Mouse (Mus musculus) layer of hippocampus, postnatal 25 days (tissue): ENCODE data around the gene Slc7a8. TPM values are rescaled to one million over a fixed set of nuclear protein-coding genes. Genes with fewer than 3 reads are reported as not detected.

Source experiments
- DNase-seq, 2 experiments: peaks; one replicate each; pipeline ENCODE4 v3.0.0; 2022; ENCODE audit warnings: mixed read lengths in 2 of 2, low spot score in 1 of 2; ENCODE audit errors: extremely low spot score in 1 of 2
- total RNA-seq, 2 experiments: library from RNA; stranded (reverse); gene quantifications; 2 replicates each; pipeline ENCODE4 v1.2.3; 2021

Gene Slc7a8
- 10 to 100 TPM; 54.3 to 61.2 TPM for total RNA-seq

- DNase-seq: peak; percentile 61 to 74
Measured at GRCm38 (mm10) chr14:54781610-54782365, at the start of gene Slc7a8. Slc7a8 (minus strand) TSS chr14:54781946.

- DNase-seq: no peak
Measured at GRCm38 (mm10) chr14:54823716-54824115, 42.0 kb upstream of the Slc7a8 start.

GRCm38 (mm10) chr14:54822301-54822700, 40.6 kb upstream of the Slc7a8 start:
- DNase-seq: no peak

GRCm38 (mm10) chr14:54817791-54818190, 36.0 kb upstream of the Slc7a8 start:
- DNase-seq: peak in 1 of 2 experiments; percentile 17

GRCm38 (mm10) chr14:54815737-54816136, 34.0 kb upstream of the Slc7a8 start:
- no peak for DNase-seq

GRCm38 (mm10) chr14:54813991-54814390, 32.2 kb upstream of the Slc7a8 start, which contains the start of gene Rnf212b:
Rnf212b (plus strand) TSS chr14:54814141.
- DNase-seq: no peak

GRCm38 (mm10) chr14:54809668-54810033, 27.9 kb upstream of the Slc7a8 start:
- no peak for DNase-seq

GRCm38 (mm10) chr14:54808718-54809667, 27.2 kb upstream of the Slc7a8 start:
- DNase-seq: no peak

- DNase-seq: no peak
Measured at GRCm38 (mm10) chr14:54806124-54806523, 24.4 kb upstream of the Slc7a8 start.

- DNase-seq: no peak
Measured at GRCm38 (mm10) chr14:54802428-54802827, 20.7 kb upstream of the Slc7a8 start.

GRCm38 (mm10) chr14:54799686-54800085, 17.9 kb upstream of the Slc7a8 start:
- no peak for DNase-seq

GRCm38 (mm10) chr14:54796760-54797159, 15.0 kb upstream of the Slc7a8 start:
- no peak for DNase-seq

GRCm38 (mm10) chr14:54795901-54796300, 14.2 kb upstream of the Slc7a8 start:
- DNase-seq: no peak

- no peak for DNase-seq
Measured at GRCm38 (mm10) chr14:54793894-54794830, 12.4 kb upstream of the Slc7a8 start.

- DNase-seq: no peak
Measured at GRCm38 (mm10) chr14:54793351-54793750, 11.6 kb upstream of the Slc7a8 start.

GRCm38 (mm10) chr14:54792166-54792565, 10.4 kb upstream of the Slc7a8 start:
- DNase-seq: no peak

GRCm38 (mm10) chr14:54788231-54788630, 6.5 kb upstream of the Slc7a8 start:
- DNase-seq: no peak

- DNase-seq: no peak
Measured at GRCm38 (mm10) chr14:54787226-54787625, 5.5 kb upstream of the Slc7a8 start.

GRCm38 (mm10) chr14:54786489-54786888, 4.7 kb upstream of the Slc7a8 start:
- DNase-seq: no peak

- DNase-seq: peak in 1 of 2 experiments; percentile 67
Measured at GRCm38 (mm10) chr14:54785898-54786297, 4.2 kb upstream of the Slc7a8 start.
